Mouse (Mus musculus) stomach, embryonic 14.5 days (tissue): Measurements from ENCODE around the gene Gstt3. TPM values are rescaled to one million over a fixed set of nuclear protein-coding genes. Genes with fewer than 3 reads are reported as not detected.
"Not testable (repeated sequence)": the region's sequence is repeated elsewhere in the genome, so short reads cannot be mapped to it uniquely, and the experiment has no call there.

Experiments
- ATAC-seq: fragments of 200-750 bp; cut with Nextera tagmentation; 2 replicates; pipeline ENCODE4 v1.8.0; 2017; ENCODE audit warnings: low read depth, moderate TSS enrichment; ENCODE audit not compliant: insufficient number of reproducible peaks, insufficient read depth, low FRiP score
- H3K27ac ChIP-seq: fragments of 300-500 bp; sonication (generic); 2 replicates; pipeline ENCODE4 v1.5.1; 2014; ENCODE audit warnings: mild to moderate bottlenecking, low read length, moderate library complexity, mixed read lengths
- H3K27me3 ChIP-seq: fragments of 300-500 bp; sonication (generic); 2 replicates; pipeline ENCODE4 v1.6.1; 2014; ENCODE audit warnings: low read length, control low read depth, mixed read lengths; ENCODE audit not compliant: control insufficient read depth, insufficient read depth
- H3K36me3 ChIP-seq: fragments of 300-500 bp; sonication (generic); 2 replicates; pipeline ENCODE4 v1.6.1; 2014; ENCODE audit warnings: mild to moderate bottlenecking, control low read depth, low read length, moderate library complexity, mixed read lengths; ENCODE audit not compliant: control insufficient read depth, insufficient read depth
- H3K4me1 ChIP-seq: fragments of 300-500 bp; sonication (generic); 2 replicates; pipeline ENCODE4 v1.6.1; 2014; ENCODE audit warnings: low read length, control low read depth, mixed read lengths; ENCODE audit not compliant: control insufficient read depth, insufficient read depth
- H3K4me2 ChIP-seq: fragments of 300-500 bp; sonication (generic); replicated peaks from 2 replicates; pipeline ENCODE4 v1.6.1; 2014; ENCODE audit warnings: low read depth, low read length, control low read depth
- H3K4me3 ChIP-seq: fragments of 300-500 bp; sonication (generic); 2 replicates; pipeline ENCODE4 v1.5.1; 2014; ENCODE audit warnings: low read depth, low read length, control low read depth
- H3K9ac ChIP-seq: fragments of 300-500 bp; sonication (generic); replicated peaks from 2 replicates; pipeline ENCODE4 v1.6.1; 2014; ENCODE audit warnings: low read depth, mild to moderate bottlenecking, control low read depth, low read length, moderate library complexity, mixed read lengths
- H3K9me3 ChIP-seq: fragments of 300-500 bp; sonication (generic); 2 replicates; pipeline ENCODE4 v1.6.1; 2016; ENCODE audit warnings: low read depth, low read length, control low read depth; ENCODE audit not compliant: control insufficient read depth
- WGBS: fragments of 180-500 bp; shearing (Covaris S2); extraction: QIAGEN DNeasy Blood & Tissue Kit; methylation state at CpG from one replicate; pipeline ENCODE4 v1.1.7; 2014; 5-methylcytosine and 5-hydroxymethylcytosine counted together
- polyA plus RNA-seq: library from polyadenylated mRNA; unstranded; fragments of >200 nt; fragmentation: Nextera tagmentation; extraction: Ambion mirVana; gene quantifications from 2 replicates; pipeline ENCODE4 v1.2.1, GENCODE M21; 2014

Gstt3 gene
- polyA plus RNA-seq, 1 experiment from 2014 or later, result 46.5 TPM

DNA sequence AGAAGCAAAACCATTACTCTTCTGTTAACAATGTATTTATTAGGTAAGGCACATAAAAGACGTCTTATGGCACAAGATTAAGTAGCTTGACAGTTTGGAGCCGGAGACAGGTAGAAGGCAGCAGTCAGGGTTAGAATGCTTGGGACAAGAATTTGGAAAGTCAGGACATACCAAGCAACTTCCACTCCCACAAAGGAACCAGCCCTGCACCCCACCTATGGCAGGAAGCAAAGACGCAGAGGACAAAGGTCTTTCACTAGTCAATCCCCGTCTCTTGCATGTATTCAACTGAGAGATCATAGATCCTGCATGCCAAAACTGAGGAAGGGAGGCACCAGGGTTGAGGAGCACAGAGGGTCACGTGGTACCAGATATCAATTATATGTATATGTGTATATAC, 7.1 kb downstream of the Gstt3 start:
- 84% methylated on average over 5 of the region's 5 CpGs for WGBS
- no peaks in the 10 kb centered on the region for H3K27me3 ChIP-seq
- ATAC-seq, result no peak
- 0 out of 2 replicates have a peak, but pooled peaks cover 6% of the 10 kb centered on the region for H3K4me1 ChIP-seq
- H3K9ac ChIP-seq, result no peak overlapping the region
- no peak overlapping the region for H3K27ac ChIP-seq
- no peaks in the 10 kb centered on the region for H3K36me3 ChIP-seq
- no peak overlapping the region for H3K4me2 ChIP-seq
- no peaks in the 10 kb centered on the region for H3K9me3 ChIP-seq
- H3K4me3 ChIP-seq, result no peak overlapping the region

GRCm38 (mm10) chr10:75772795-75773664, 8.2 kb downstream of the Gstt3 start, which contains the start of gene Ddt:
TSS of gene Ddt (minus strand) at chr10:75773414.
- ATAC-seq, result peak; percentile 93
- peak within 1 kb of the TSS; percentile 98 for H3K4me2 ChIP-seq
- H3K9ac ChIP-seq, result peak within 1 kb of the TSS; percentile 39; the same call in 1 of the 2 replicates
- H3K27ac ChIP-seq, result peak within 1 kb of the TSS; percentile 18; the same call in 1 of the 2 replicates
- no peaks in the 10 kb centered on the region for H3K9me3 ChIP-seq
- under 1% methylated on average over 47 of the region's 47 CpGs for WGBS
- H3K36me3 ChIP-seq, result no peaks in the 10 kb centered on the region
- peak within 1 kb of the TSS; percentile 52 for H3K4me3 ChIP-seq
- H3K4me1 ChIP-seq, result 0 out of 2 replicates have a peak, but pooled peaks cover 6% of the 10 kb centered on the region
- H3K27me3 ChIP-seq, result no peaks in the 10 kb centered on the region

GRCm38 (mm10) chr10:75767756-75768155, 13.5 kb downstream of the Gstt3 start:
- not testable (repeated sequence) for H3K9ac ChIP-seq, ATAC-seq, H3K4me2 ChIP-seq, H3K4me1 ChIP-seq, H3K27ac ChIP-seq, H3K4me3 ChIP-seq, H3K36me3 ChIP-seq, H3K27me3 ChIP-seq, H3K9me3 ChIP-seq
- 25% methylated on average over 5 of the region's 5 CpGs for WGBS

- no peak overlapping the region for H3K9ac ChIP-seq
- H3K27me3 ChIP-seq, result no peaks in the 10 kb centered on the region
- H3K4me3 ChIP-seq, result no peak overlapping the region
- 86% methylated on average over 6 of the region's 6 CpGs for whole genome bisulfite sequencing
- no peaks in the 10 kb centered on the region for H3K9me3 ChIP-seq
- peaks cover 4% of the 10 kb centered on the region; the same call in 1 of the 2 replicates for H3K4me1 ChIP-seq
- H3K36me3 ChIP-seq, result no peaks in the 10 kb centered on the region; the same call in 1 of the 2 replicates
- H3K4me2 ChIP-seq, result no peak overlapping the region
- no peak overlapping the region for H3K27ac ChIP-seq
- no peak for ATAC-seq
Observed at GRCm38 (mm10) chr10:75766856-75767255, 14.4 kb downstream of the Gstt3 start.

DNA sequence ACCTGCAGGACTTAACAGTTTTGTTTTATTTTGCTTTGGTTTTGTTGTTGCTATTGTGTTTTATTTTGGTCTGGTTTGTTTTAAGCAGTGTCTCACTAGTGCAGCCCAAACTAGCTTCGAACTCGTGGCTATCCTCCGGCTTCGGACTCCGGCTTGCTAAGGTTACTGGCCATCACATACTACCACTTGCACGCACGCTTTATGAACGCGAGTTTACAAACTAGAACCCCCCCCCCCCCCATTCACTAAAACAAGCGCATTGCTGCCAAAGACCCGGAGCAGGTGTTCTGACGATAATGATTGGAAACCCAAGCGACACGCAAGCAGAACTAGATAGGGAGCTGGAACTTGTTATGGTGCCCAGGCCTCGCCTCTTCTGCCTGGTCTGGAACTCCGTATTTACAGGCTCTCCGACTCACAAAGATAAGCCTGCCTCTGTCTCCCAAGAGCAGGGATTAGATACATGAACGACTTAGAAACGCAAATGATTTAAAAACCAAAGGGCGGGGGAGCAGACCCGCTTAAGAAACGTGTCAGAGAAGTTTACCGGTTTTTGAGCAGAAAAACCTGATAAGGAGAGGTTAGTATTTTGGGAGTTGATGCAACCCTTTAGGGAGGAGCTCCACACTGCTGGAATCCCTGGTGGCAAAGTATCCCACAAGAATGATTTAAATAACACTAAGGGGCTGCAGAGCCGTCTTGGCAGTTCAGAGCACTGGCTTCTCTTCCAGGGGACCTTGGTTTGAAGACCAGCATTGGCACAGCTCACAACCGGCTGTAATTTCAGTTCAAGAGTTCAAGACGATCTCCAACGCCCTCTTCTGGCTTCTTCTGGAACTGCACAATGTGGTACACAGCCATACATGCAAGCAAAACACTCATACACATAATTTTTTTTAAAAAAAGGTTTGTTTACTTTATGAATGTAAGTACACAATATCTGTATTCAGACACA, 16.4 kb downstream of the Gstt3 start:
- Histone ChIP-seq H3K27me3 (no peaks in the 10 kb centered on the region), H3K4me2 (peak overlapping the region; percentile 74), H3K4me3 (peak overlapping the region; percentile 88), H3K27ac (peak overlapping the region; percentile 52; the same call in 1 of the 2 replicates), H3K9me3 (no peaks in the 10 kb centered on the region), H3K9ac (peak overlapping the region; percentile 65; the same call in 1 of the 2 replicates), H3K4me1 (peaks cover 4% of the 10 kb centered on the region; the same call in 1 of the 2 replicates), H3K36me3 (peaks cover 7% of the 10 kb centered on the region; the same call in 1 of the 2 replicates)
- under 1% methylated on average over 27 of the region's 27 CpGs for WGBS
- ATAC-seq, result 0 out of 2 replicates have a peak, but pooled peaks have one; percentile 1

DNA sequence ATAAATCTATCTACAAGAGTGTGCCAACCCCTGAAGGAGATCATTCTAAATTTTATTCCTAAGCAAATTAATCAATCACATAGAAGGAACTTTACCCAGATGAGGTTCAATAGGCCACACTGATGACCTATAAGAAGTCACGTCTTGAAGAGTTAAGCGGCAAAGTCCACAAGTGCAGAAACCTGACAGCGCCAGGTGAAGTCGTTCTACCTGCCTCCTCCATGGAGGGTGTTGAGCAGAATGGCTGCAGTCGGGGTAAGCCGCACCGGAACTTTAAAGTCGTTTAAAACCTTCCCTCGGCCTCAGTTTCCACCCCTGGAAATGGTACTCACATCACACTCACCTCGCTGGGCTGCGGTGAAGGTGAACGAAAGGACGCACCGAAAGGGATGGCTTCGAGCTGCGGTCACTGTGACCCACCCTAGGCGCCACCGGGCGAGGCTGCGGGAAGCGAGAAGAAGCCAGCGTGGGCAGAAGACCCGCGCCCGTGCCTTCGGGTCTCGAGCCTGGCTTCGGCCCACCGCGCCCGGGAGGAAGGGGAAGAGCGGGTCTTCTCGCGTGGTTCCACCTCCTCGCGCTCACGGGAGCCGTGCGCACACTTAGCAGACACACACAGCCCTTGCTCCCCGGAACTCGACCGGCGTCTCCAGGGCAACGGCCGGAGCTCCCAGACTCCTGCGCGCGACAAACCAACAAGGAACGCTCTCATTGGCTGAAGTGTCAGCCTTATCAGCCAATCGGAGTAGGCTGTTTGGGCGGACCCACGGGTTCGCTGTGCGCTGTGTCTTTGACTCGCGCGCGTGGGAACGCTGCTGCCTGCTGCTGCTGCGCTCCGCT, 17.3 kb downstream of the Gstt3 start, which contains the start of gene Cabin1:
TSS of gene Cabin1 (minus strand) at position 660 of the 837 bp plus-strand sequence.
- Histone ChIP-seq H3K4me2 (peak within 1 kb of the TSS; percentile 74), H3K9me3 (no peaks in the 10 kb centered on the region), H3K4me1 (peaks cover 4% of the 10 kb centered on the region; the same call in 1 of the 2 replicates), H3K27me3 (no peaks in the 10 kb centered on the region), H3K27ac (peak within 1 kb of the TSS; percentile 58; the same call in 1 of the 2 replicates), H3K36me3 (peaks cover 7% of the 10 kb centered on the region; the same call in 1 of the 2 replicates), H3K9ac (peak within 1 kb of the TSS; percentile 65), H3K4me3 (peak within 1 kb of the TSS; percentile 88)
- peak; percentile 99 for ATAC-seq
- under 1% methylated on average over 61 of the region's 61 CpGs for WGBS

DNA sequence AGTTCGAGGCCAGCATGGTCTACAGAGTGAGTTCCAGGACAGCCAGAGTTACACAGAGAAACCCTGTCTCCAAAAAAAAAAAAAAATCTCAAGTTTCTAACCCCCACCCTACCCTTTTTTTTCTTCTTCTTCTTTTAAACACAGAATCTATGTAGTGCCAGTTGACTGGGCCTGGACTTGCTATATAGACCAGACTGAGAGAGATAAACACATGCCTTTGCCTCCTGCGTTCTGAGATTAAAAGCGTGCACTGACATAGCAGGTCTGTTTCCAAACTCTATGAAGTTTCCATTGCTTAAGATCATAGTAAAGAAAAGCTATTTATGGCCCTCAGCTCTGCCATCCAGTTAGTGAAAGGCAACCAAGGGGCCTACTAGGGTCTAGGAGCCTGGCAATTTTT, 18.8 kb downstream of the Gstt3 start:
- Histone ChIP-seq H3K4me2 (no peak overlapping the region), H3K27me3 (no peaks in the 10 kb centered on the region), H3K4me3 (no peak overlapping the region), H3K9me3 (no peaks in the 10 kb centered on the region), H3K36me3 (peaks cover 7% of the 10 kb centered on the region; the same call in 1 of the 2 replicates), H3K4me1 (peaks cover 4% of the 10 kb centered on the region; the same call in 1 of the 2 replicates), H3K9ac (no peak overlapping the region), H3K27ac (no peak overlapping the region)
- 92% methylated on average over 3 of the region's 3 CpGs for WGBS
- ATAC-seq, result no peak
